Comparison of ENCODE assay signal across 8 mouse cellular contexts in genomic region chr7:129256621-129257373, GRCm38 (mm10). TPM values are rescaled to one million over a fixed set of nuclear protein-coding genes. Genes with fewer than 3 reads are reported as not detected.
DNase-seq lines count a peak whose midpoint lies in the region; ATAC-seq and TF ChIP-seq lines count a peak whose summit lies in the region.
"Had no signal": no experiment of that assay in that cellular context is flagged by ENCODE, and none has a peak within 500 bp of the region (broad histone marks: within the 10 kb centered on the region; RNA-seq: fewer than 3 reads in every experiment).

TSS of gene Plpp4 (plus strand) at chr7:129257031.

- peak within 1 kb of the TSS; percentile 75 for H3K4me3 ChIP-seq in E14TG2a.4 (replicated peaks; ENCODE audit: low read length)
- H3K4me3 ChIP-seq in ES-Bruce4 (ENCODE audit: low read depth, low read length), result peak within 1 kb of the TSS; percentile 78
- peak within 1 kb of the TSS; percentile 43 for H3K4me3 ChIP-seq in forebrain, embryonic 14.5 days (ENCODE audit: low read depth, low read length)
- peak within 1 kb of the TSS; percentile 50 for H3K4me3 ChIP-seq in hindbrain, embryonic 13.5 days
- H3K4me3 ChIP-seq in limb, embryonic 13.5 days, result peak within 1 kb of the TSS; percentile 49
- peak within 1 kb of the TSS; percentile 52 for H3K4me3 ChIP-seq in olfactory bulb, adult 2 months (ENCODE audit: insufficient read depth, low read depth, low read length)
- H3K4me3 ChIP-seq: myocyte had no signal

- H3K27me3 ChIP-seq in E14TG2a.4 (ENCODE audit: insufficient read depth, low read length) (peaks cover 57% of the 10 kb centered on the region), ES-Bruce4 (ENCODE audit: control insufficient read depth, insufficient read depth, low read length, poor library complexity, severe bottlenecking) (peaks cover 6% of the 10 kb centered on the region; the same call in 1 of the 2 replicates)
- H3K27me3 ChIP-seq in forebrain, embryonic 14.5 days (replicated peaks; ENCODE audit: control insufficient read depth, insufficient read depth, low read length), result peaks cover 14% of the 10 kb centered on the region
- H3K27me3 ChIP-seq in hindbrain, embryonic 13.5 days, result peaks cover 46% of the 10 kb centered on the region
- H3K27me3 ChIP-seq in limb, embryonic 13.5 days, result peaks cover 69% of the 10 kb centered on the region

- ATAC-seq in forebrain, embryonic 14.5 days, result peak; percentile 86
- ATAC-seq in hindbrain, embryonic 13.5 days (ENCODE audit: low FRiP score), result peak; percentile 78
- peak; percentile 48 for ATAC-seq in limb, embryonic 13.5 days (ENCODE audit: low FRiP score, low read depth)

- peaks cover 17% of the 10 kb centered on the region; the same call in 1 of the 2 replicates for H3K9me3 ChIP-seq in E14TG2a.4 (ENCODE audit: low read length)
- no peaks in the 10 kb centered on the region for H3K9me3 ChIP-seq in ES-Bruce4 (replicated peaks; ENCODE audit: control insufficient read depth, insufficient read depth, low read length, poor library complexity, severe bottlenecking)
- no peaks in the 10 kb centered on the region for H3K9me3 ChIP-seq in forebrain, embryonic 14.5 days (replicated peaks; ENCODE audit: control insufficient read depth, low read length)
- no peaks in the 10 kb centered on the region for H3K9me3 ChIP-seq in hindbrain, embryonic 13.5 days
- no peaks in the 10 kb centered on the region for H3K9me3 ChIP-seq in limb, embryonic 13.5 days

- TF ChIP-seq CTCF in E14TG2a.4 (conservative IDR thresholded peaks at IDR 0.05; ENCODE audit: low read length) (no peak), ES-Bruce4 (IDR thresholded peaks at IDR 0.05; ENCODE audit: low read depth, low read length) (no peak)
- no peak for TF ChIP-seq CTCF in olfactory bulb, adult 2 months (IDR thresholded peaks at IDR 0.05; ENCODE audit: insufficient read depth, low read depth, low read length)

- no peak for TF ChIP-seq EP300 in ES-Bruce4 (IDR thresholded peaks at IDR 0.05; ENCODE audit: insufficient read depth, low read depth, low read length)

- DNase-seq in forebrain, embryonic 14.5 days (ENCODE audit: low spot score), result peak; percentile 69
- DNase-seq in natural killer cell, adult 2 months (ENCODE audit: low spot score in 2 of 2), result no peak

- H3K36me3 ChIP-seq in E14TG2a.4 (ENCODE audit: insufficient read depth, low read length) (no peaks in the 10 kb centered on the region), ES-Bruce4 (ENCODE audit: control insufficient read depth, insufficient read depth, low read length, poor library complexity, severe bottlenecking) (no peaks in the 10 kb centered on the region)
- no peaks in the 10 kb centered on the region for H3K36me3 ChIP-seq in forebrain, embryonic 14.5 days (ENCODE audit: control insufficient read depth, insufficient read depth, low read length)
- H3K36me3 ChIP-seq in hindbrain, embryonic 13.5 days, result no peaks in the 10 kb centered on the region
- H3K36me3 ChIP-seq in limb, embryonic 13.5 days, result no peaks in the 10 kb centered on the region

- H3K27ac ChIP-seq in ES-Bruce4 (ENCODE audit: insufficient read depth, low read length), result no peak within 1 kb of the TSS
- no peak within 1 kb of the TSS for H3K27ac ChIP-seq in forebrain, embryonic 14.5 days (ENCODE audit: low read depth, low read length)
- H3K27ac ChIP-seq in hindbrain, embryonic 13.5 days, result peak within 1 kb of the TSS; percentile 3; the same call in 1 of the 2 replicates
- no peak within 1 kb of the TSS for H3K27ac ChIP-seq in limb, embryonic 13.5 days
- peak within 1 kb of the TSS; percentile 25; the same call in 1 of the 2 replicates for H3K27ac ChIP-seq in olfactory bulb, adult 2 months (ENCODE audit: insufficient read depth, low read depth, low read length)

- H3K4me2 ChIP-seq in forebrain, embryonic 14.5 days (ENCODE audit: low read length), result peak within 1 kb of the TSS; percentile 89
- peak within 1 kb of the TSS; percentile 87 for H3K4me2 ChIP-seq in hindbrain, embryonic 13.5 days
- peak within 1 kb of the TSS; percentile 89 for H3K4me2 ChIP-seq in limb, embryonic 13.5 days (replicated peaks)

- under 1% methylated on average over 58 of the region's 66 CpGs for WGBS in forebrain, embryonic 14.5 days
- 1% methylated on average over 46 of the region's 66 CpGs for WGBS in hindbrain, embryonic 13.5 days
- WGBS in limb, embryonic 13.5 days, result under 1% methylated on average over 58 of the region's 66 CpGs
- 1% methylated on average over 66 of the region's 66 CpGs for WGBS in olfactory bulb, adult 2 months

- H3K4me1 ChIP-seq in E14TG2a.4 (replicated peaks; ENCODE audit: low read depth, low read length), result peaks cover 22% of the 10 kb centered on the region
- peaks cover 2% of the 10 kb centered on the region for H3K4me1 ChIP-seq in ES-Bruce4 (ENCODE audit: control insufficient read depth, insufficient read depth, low read length)
- 0 out of 2 replicates have a peak, but pooled peaks cover 2% of the 10 kb centered on the region for H3K4me1 ChIP-seq in forebrain, embryonic 14.5 days (ENCODE audit: control insufficient read depth, insufficient read depth, low read length)
- H3K4me1 ChIP-seq in hindbrain, embryonic 13.5 days (replicated peaks), result peaks cover 21% of the 10 kb centered on the region
- peaks cover 13% of the 10 kb centered on the region; the same call in 1 of the 2 replicates for H3K4me1 ChIP-seq in limb, embryonic 13.5 days
- H3K4me1 ChIP-seq in olfactory bulb, adult 2 months (ENCODE audit: control insufficient read depth, insufficient read depth, low read length), result peaks cover 12% of the 10 kb centered on the region

- TF ChIP-seq POLR2A in ES-Bruce4 (IDR thresholded peaks at IDR 0.05; ENCODE audit: insufficient read depth, low read length), result no peak
- no peak for TF ChIP-seq POLR2A in olfactory bulb, adult 2 months (IDR thresholded peaks at IDR 0.05; ENCODE audit: insufficient read depth, low read depth, low read length)

- H3K9ac ChIP-seq in ES-Bruce4 (ENCODE audit: low read depth, poor library complexity, severe bottlenecking), result peak within 1 kb of the TSS; percentile 60; the same call in 1 of the 2 replicates
- peak within 1 kb of the TSS; percentile 62 for H3K9ac ChIP-seq in forebrain, embryonic 14.5 days (ENCODE audit: low read length)
- H3K9ac ChIP-seq in hindbrain, embryonic 13.5 days, result peak within 1 kb of the TSS; percentile 76
- peak within 1 kb of the TSS; percentile 59 for H3K9ac ChIP-seq in limb, embryonic 13.5 days

RNA-seq across cellular contexts. Expression of gene Plpp4, which starts in this region (rescaled TPM):
- not detected in 2 replicates for polyA plus RNA-seq in ES-Bruce4 (2011; ENCODE audit: insufficient read depth, insufficient read length, low read depth, missing spikeins)
- 2.4 and 2.7 TPM in 2 replicates for polyA plus RNA-seq in forebrain, embryonic 14.5 days (2014; fragmentation: Nextera tagmentation; extraction: Ambion mirVana)
- polyA plus RNA-seq in hindbrain, embryonic 13.5 days (2015; fragmentation: Nextera tagmentation; extraction: Ambion mirVana), result 7.5 and 9.3 TPM in 2 replicates
- polyA plus RNA-seq in limb, embryonic 13.5 days (2015; fragmentation: Nextera tagmentation; extraction: Ambion mirVana), result 0.65 and 1.4 TPM in 2 replicates
- not detected in 2 replicates for polyA plus RNA-seq in olfactory bulb, adult 2 months (2012; ENCODE audit: insufficient read depth, insufficient read length, low replicate concordance, missing spikeins)
- polyA plus RNA-seq: myocyte had no signal

Comparison
In these comparisons a context has a peak if more than half of its experiments do, and no peak if none do; other contexts are left out.
1. H3K27ac ChIP-seq: peak in hindbrain, embryonic 13.5 days (single experiment) and olfactory bulb, adult 2 months (single experiment); none in ES-Bruce4 (single experiment), forebrain, embryonic 14.5 days (single experiment) and limb, embryonic 13.5 days (single experiment).
2. Peak in every context shown above with its lines, with median percentiles within 50 percentile points of each other: H3K4me3 ChIP-seq, H3K9ac ChIP-seq, ATAC-seq and H3K4me2 ChIP-seq.